In genomic region chr4:116721098-116721628, GRCm38 (mm10) we compare ENCODE assay signal across 8 mouse cellular contexts. TPM values are rescaled to one million over a fixed set of nuclear protein-coding genes. Genes with fewer than 3 reads are reported as not detected.
A peak's percentile ranks its signal among the peaks of the same experiment; 100 is the strongest.
DNase-seq lines count a peak whose midpoint lies in the region; ATAC-seq and TF ChIP-seq lines count a peak whose summit lies in the region.

No protein-coding gene starts in this region.

- peak overlapping the region; percentile 90 for H3K9ac ChIP-seq in heart, embryonic 13.5 days
- peak overlapping the region; percentile 83 for H3K9ac ChIP-seq in ES-E14 (ENCODE audit: insufficient read depth, low read depth, low read length, poor library complexity, severe bottlenecking)
- peak overlapping the region; percentile 86 for H3K9ac ChIP-seq in forebrain, embryonic 15.5 days (replicated peaks)
- peak overlapping the region; percentile 87 for H3K9ac ChIP-seq in liver, embryonic 16.5 days (ENCODE audit: low read depth, low read length)

- ATAC-seq in heart, embryonic 13.5 days (ENCODE audit: extremely low read depth, insufficient number of reproducible peaks, low FRiP score, low TSS enrichment): peak; percentile 44; the same call in 1 of the 2 replicates
- ATAC-seq in forebrain, embryonic 15.5 days (replicated peaks): no peak
- ATAC-seq in liver, embryonic 16.5 days (ENCODE audit: low read depth): no peak; the same call in 1 of the 2 replicates

- H3K4me2 ChIP-seq in heart, embryonic 13.5 days: peak overlapping the region; percentile 96
- peak overlapping the region; percentile 88 for H3K4me2 ChIP-seq in forebrain, embryonic 15.5 days (replicated peaks)
- peak overlapping the region; percentile 93 for H3K4me2 ChIP-seq in liver, embryonic 16.5 days (ENCODE audit: low read depth, low read length)

- no peak for DNase-seq in heart, adult 18-20 months
- no peak for DNase-seq in ES-E14 (ENCODE audit: low read depth, low spot score)
- DNase-seq in urinary bladder, postnatal 25 days (ENCODE audit: low spot score): no peak
- no peak for DNase-seq in layer of hippocampus, postnatal 25 days (ENCODE audit: extremely low spot score in 1 of 2, low spot score in 1 of 2)
- no peak for DNase-seq in frontal cortex, postnatal 25 days (ENCODE audit: low spot score in 2 of 2)

- peaks cover 2% of the 10 kb centered on the region; the same call in 1 of the 2 replicates for H3K36me3 ChIP-seq in heart, embryonic 13.5 days
- no peaks in the 10 kb centered on the region for H3K36me3 ChIP-seq in ES-E14 (ENCODE audit: control insufficient read depth, insufficient read depth, low read length, poor library complexity, severe bottlenecking)
- no peaks in the 10 kb centered on the region for H3K36me3 ChIP-seq in forebrain, embryonic 15.5 days
- H3K36me3 ChIP-seq in liver, embryonic 16.5 days (ENCODE audit: control insufficient read depth, insufficient read depth): no peaks in the 10 kb centered on the region

- no peaks in the 10 kb centered on the region for H3K27me3 ChIP-seq in heart, embryonic 13.5 days (replicated peaks)
- H3K27me3 ChIP-seq in forebrain, embryonic 15.5 days: 0 out of 2 replicates have a peak, but pooled peaks cover 3% of the 10 kb centered on the region
- peaks cover 2% of the 10 kb centered on the region; the same call in 1 of the 2 replicates for H3K27me3 ChIP-seq in liver, embryonic 16.5 days (ENCODE audit: control insufficient read depth, insufficient read depth, low read depth, low read length)

- H3K9me3 ChIP-seq in heart, embryonic 13.5 days: no peaks in the 10 kb centered on the region
- no peaks in the 10 kb centered on the region for H3K9me3 ChIP-seq in ES-E14 (ENCODE audit: control insufficient read depth, insufficient read depth, low read depth, low read length)
- H3K9me3 ChIP-seq in forebrain, embryonic 15.5 days: no peaks in the 10 kb centered on the region
- no peaks in the 10 kb centered on the region for H3K9me3 ChIP-seq in liver, embryonic 16.5 days (replicated peaks; ENCODE audit: control insufficient read depth, low read length)

- in situ Hi-C loops in ES-E14 (cut with MboI; ENCODE audit: low sequenced_read_pairs in 2 of 2, unreplicated experiment in 2 of 2): no loop called here

- 1% methylated on average over 29 of the region's 29 CpGs for WGBS in heart, embryonic 13.5 days
- WGBS in forebrain, embryonic 15.5 days: under 1% methylated on average over 29 of the region's 29 CpGs
- 1% methylated on average over 29 of the region's 29 CpGs for WGBS in liver, embryonic 16.5 days (ENCODE audit: insufficient replicate concordance)

- peak overlapping the region; percentile 86 for H3K4me3 ChIP-seq in heart, embryonic 13.5 days
- H3K4me3 ChIP-seq in ES-E14 (ENCODE audit: insufficient read depth in 1 of 2, low read depth in 1 of 2, low read length in 2 of 2, poor library complexity in 1 of 2, severe bottlenecking in 1 of 2): peak overlapping the region; percentile 81 to 97
- H3K4me3 ChIP-seq in forebrain, embryonic 15.5 days: peak overlapping the region; percentile 84
- H3K4me3 ChIP-seq in liver, embryonic 16.5 days (ENCODE audit: low read depth, low read length): peak overlapping the region; percentile 78

- H3K4me1 ChIP-seq in heart, embryonic 13.5 days: peaks cover 18% of the 10 kb centered on the region
- peaks cover 9 to 10% of the 10 kb centered on the region in 2 experiments for H3K4me1 ChIP-seq in ES-E14 (ENCODE audit: control insufficient read depth in 2 of 2, insufficient read depth in 2 of 2, low read length in 2 of 2, poor library complexity in 1 of 2)
- H3K4me1 ChIP-seq in forebrain, embryonic 15.5 days: peaks cover 17% of the 10 kb centered on the region
- H3K4me1 ChIP-seq in liver, embryonic 16.5 days (ENCODE audit: control insufficient read depth, low read depth, low read length): peaks cover 16% of the 10 kb centered on the region

- peak overlapping the region; percentile 88 for H3K27ac ChIP-seq in heart, embryonic 13.5 days (replicated peaks)
- H3K27ac ChIP-seq in ES-E14 (ENCODE audit: insufficient read depth, low read depth, low read length, poor library complexity, severe bottlenecking): peak overlapping the region; percentile 59
- peak overlapping the region; percentile 51; the same call in 1 of the 2 replicates for H3K27ac ChIP-seq in forebrain, embryonic 15.5 days (replicated peaks)
- peak overlapping the region; percentile 70 for H3K27ac ChIP-seq in liver, embryonic 16.5 days (ENCODE audit: low read length)

TF ChIP-seq in ES-E14, 5 proteins besides CTCF, POLR2A, EP300 and RAD21:
- TF ChIP-seq ZNF384 (IDR thresholded peaks at IDR 0.05; ENCODE audit: low read depth, low read length) (no peak), CHD2 (IDR thresholded peaks at IDR 0.05; ENCODE audit: low read depth, low read length) (no peak), MAFK (IDR thresholded peaks at IDR 0.05; ENCODE audit: insufficient read depth, low read depth, low read length) (no peak)

RNA-seq across cellular contexts. Expression of gene Tesk2, which starts 0.4 kb away (rescaled TPM):
- polyA plus RNA-seq in heart, embryonic 13.5 days (2015; fragmentation: Nextera tagmentation; extraction: Ambion mirVana): 3.0 and 3.2 TPM in 2 replicates
- total RNA-seq in heart, adult 18-20 months (2021): 1 to 10 TPM; 1.9 to 2.0 TPM
- total RNA-seq in ES-E14 (2012; rRNA removed): 15.3 and 20.6 TPM in 2 replicates
- 4.3 and 5.5 TPM in 2 replicates for polyA plus RNA-seq in forebrain, embryonic 15.5 days (2015; fragmentation: Nextera tagmentation; extraction: Ambion mirVana)
- polyA plus RNA-seq in liver, embryonic 16.5 days (2015; fragmentation: Nextera tagmentation; extraction: Ambion mirVana): 5.4 and 5.9 TPM in 2 replicates
- 1 to 10 TPM; 4.5 TPM for total RNA-seq in layer of hippocampus, postnatal 25 days (2021)

RNA-seq across cellular contexts. Expression of gene Ccdc163, which starts 12.9 kb away (rescaled TPM):
- 17.9 and 20.2 TPM in 2 replicates for polyA plus RNA-seq in heart, embryonic 13.5 days (2015; fragmentation: Nextera tagmentation; extraction: Ambion mirVana)
- total RNA-seq in heart, adult 18-20 months (2021): 1 to 10 TPM; 4.3 to 5.4 TPM
- 18.6 and 21.9 TPM in 2 replicates for total RNA-seq in ES-E14 (2012; rRNA removed)
- 17.2 and 19.5 TPM in 2 replicates for polyA plus RNA-seq in forebrain, embryonic 15.5 days (2015; fragmentation: Nextera tagmentation; extraction: Ambion mirVana)
- 10.3 and 12.4 TPM in 2 replicates for polyA plus RNA-seq in liver, embryonic 16.5 days (2015; fragmentation: Nextera tagmentation; extraction: Ambion mirVana)
- total RNA-seq in layer of hippocampus, postnatal 25 days (2021): 1 to 10 TPM; 3.0 to 4.3 TPM

RNA-seq across cellular contexts. Expression of gene Mmachc, which starts 13.0 kb away (rescaled TPM):
- 33.5 and 35.1 TPM in 2 replicates for polyA plus RNA-seq in heart, embryonic 13.5 days (2015; fragmentation: Nextera tagmentation; extraction: Ambion mirVana)
- 10 to 100 TPM; 55.3 to 55.9 TPM for total RNA-seq in heart, adult 18-20 months (2021)
- 15.8 and 18.7 TPM in 2 replicates for total RNA-seq in ES-E14 (2012; rRNA removed)
- polyA plus RNA-seq in forebrain, embryonic 15.5 days (2015; fragmentation: Nextera tagmentation; extraction: Ambion mirVana): 25.5 and 27.7 TPM in 2 replicates
- 8.8 and 8.9 TPM in 2 replicates for polyA plus RNA-seq in liver, embryonic 16.5 days (2015; fragmentation: Nextera tagmentation; extraction: Ambion mirVana)
- total RNA-seq in layer of hippocampus, postnatal 25 days (2021): 10 to 100 TPM; 18.0 to 18.3 TPM

RNA-seq across cellular contexts. Expression of gene Prdx1, which starts 35.8 kb away (rescaled TPM):
- polyA plus RNA-seq in heart, embryonic 13.5 days (2015; fragmentation: Nextera tagmentation; extraction: Ambion mirVana): 967 and 1,034 TPM in 2 replicates
- total RNA-seq in heart, adult 18-20 months (2021): 100 to 1,000 TPM; 463 to 542 TPM
- total RNA-seq in ES-E14 (2012; rRNA removed): 444 and 682 TPM in 2 replicates
- 481 and 490 TPM in 2 replicates for polyA plus RNA-seq in forebrain, embryonic 15.5 days (2015; fragmentation: Nextera tagmentation; extraction: Ambion mirVana)
- polyA plus RNA-seq in liver, embryonic 16.5 days (2015; fragmentation: Nextera tagmentation; extraction: Ambion mirVana): 964 and 975 TPM in 2 replicates
- total RNA-seq in layer of hippocampus, postnatal 25 days (2021): 100 to 1,000 TPM; 162 to 182 TPM
